Mouse (Mus musculus): ENCODE results near the gene Taf5. TPM values are rescaled to one million over a fixed set of nuclear protein-coding genes. Genes with fewer than 3 reads are reported as not detected.

The Taf5 gene
- total RNA-seq (2015), result 17.0 and 18.7 TPM in 2 replicates
- total RNA-seq (2017), result 20.6 and 25.7 TPM in 2 replicates

- peak; percentile 96 for ATAC-seq (replicated peaks; ENCODE audit: poor library complexity)
Measured at GRCm38 (mm10) chr19:47067096-47067882, at the start of gene Taf5. Gene Taf5, plus strand, starts transcription at chr19:47067746.

GRCm38 (mm10) chr19:47017831-47018230 is 49.7 kb upstream of the Taf5 start:
- ATAC-seq (replicated peaks; ENCODE audit: poor library complexity), result no peak

GRCm38 (mm10) chr19:47018330-47018729 is 49.2 kb upstream of the Taf5 start:
- ATAC-seq (replicated peaks; ENCODE audit: poor library complexity), result no peak

GRCm38 (mm10) chr19:47019326-47019725 is 48.2 kb upstream of the Taf5 start:
- no peak for ATAC-seq (replicated peaks; ENCODE audit: poor library complexity)

GRCm38 (mm10) chr19:47022709-47023108 is 44.8 kb upstream of the Taf5 start:
- no peak for ATAC-seq (replicated peaks; ENCODE audit: poor library complexity)

- ATAC-seq (replicated peaks; ENCODE audit: poor library complexity), result no peak
Measured at GRCm38 (mm10) chr19:47023546-47023945, 44.0 kb upstream of the Taf5 start.

GRCm38 (mm10) chr19:47024954-47025353 is 42.6 kb upstream of the Taf5 start:
- no peak for ATAC-seq (replicated peaks; ENCODE audit: poor library complexity)

GRCm38 (mm10) chr19:47026513-47026912 is 41.0 kb upstream of the Taf5 start:
- no peak for ATAC-seq (replicated peaks; ENCODE audit: poor library complexity)

- no peak for ATAC-seq (replicated peaks; ENCODE audit: poor library complexity)
Measured at GRCm38 (mm10) chr19:47029796-47030195, 37.8 kb upstream of the Taf5 start.

- ATAC-seq (replicated peaks; ENCODE audit: poor library complexity), result no peak
Measured at GRCm38 (mm10) chr19:47031770-47032169, 35.8 kb upstream of the Taf5 start.

GRCm38 (mm10) chr19:47034916-47035315 is 32.6 kb upstream of the Taf5 start:
- no peak for ATAC-seq (replicated peaks; ENCODE audit: poor library complexity)

GRCm38 (mm10) chr19:47036596-47036995 is 30.9 kb upstream of the Taf5 start:
- ATAC-seq (replicated peaks; ENCODE audit: poor library complexity), result no peak

- no peak for ATAC-seq (replicated peaks; ENCODE audit: poor library complexity)
Measured at GRCm38 (mm10) chr19:47040720-47041473, 26.6 kb upstream of the Taf5 start.

- no peak for ATAC-seq (replicated peaks; ENCODE audit: poor library complexity)
Measured at GRCm38 (mm10) chr19:47043608-47044007, 23.9 kb upstream of the Taf5 start.

- ATAC-seq (replicated peaks; ENCODE audit: poor library complexity), result no peak
Measured at GRCm38 (mm10) chr19:47046343-47046742, 21.2 kb upstream of the Taf5 start.

GRCm38 (mm10) chr19:47047236-47047833 is 20.2 kb upstream of the Taf5 start:
- ATAC-seq (replicated peaks; ENCODE audit: poor library complexity), result no peak

- ATAC-seq (replicated peaks; ENCODE audit: poor library complexity), result no peak
Measured at GRCm38 (mm10) chr19:47049061-47049460, 18.5 kb upstream of the Taf5 start.

- ATAC-seq (replicated peaks; ENCODE audit: poor library complexity), result no peak
Measured at GRCm38 (mm10) chr19:47049840-47050239, 17.7 kb upstream of the Taf5 start.

GRCm38 (mm10) chr19:47050271-47051032 is 17.1 kb upstream of the Taf5 start, which contains the start of gene Pcgf6:
Gene Pcgf6, minus strand, starts transcription at chr19:47050906.
- ATAC-seq (replicated peaks; ENCODE audit: poor library complexity), result peak; percentile 88

- no peak for ATAC-seq (replicated peaks; ENCODE audit: poor library complexity)
Measured at GRCm38 (mm10) chr19:47052927-47053326, 14.6 kb upstream of the Taf5 start.

GRCm38 (mm10) chr19:47053471-47053870 is 14.1 kb upstream of the Taf5 start:
- no peak for ATAC-seq (replicated peaks; ENCODE audit: poor library complexity)

All from megakaryocyte progenitor cell, adult 5-6 weeks (primary cell).